Mouse (Mus musculus): ENCODE data around the gene Stk32c. TPM values are rescaled to one million over a fixed set of nuclear protein-coding genes. Genes with fewer than 3 reads are reported as not detected.

Stk32c gene
- total RNA-seq, 1 experiment, result 0.89 TPM

GRCm38 (mm10) chr7:139075054-139075794 is 137.9 kb downstream of the Stk32c start:
- no peak for TF ChIP-seq ZNF384 (IDR thresholded peaks at IDR 0.05; ENCODE audit: low read depth, low read length)
- TF ChIP-seq ZC3H11A (IDR thresholded peaks at IDR 0.05; ENCODE audit: borderline replicate concordance, low read depth, low read length), result no peak
- TF ChIP-seq HCFC1 (IDR thresholded peaks at IDR 0.05; ENCODE audit: borderline replicate concordance, insufficient read depth, low read length), result no peak
- TF ChIP-seq CHD2 (IDR thresholded peaks at IDR 0.05; ENCODE audit: low read depth, low read length), result no peak
- no peak for TF ChIP-seq MAFK (IDR thresholded peaks at IDR 0.05; ENCODE audit: insufficient read depth, low read depth, low read length)
- H3K36me3 ChIP-seq (ENCODE audit: control insufficient read depth, insufficient read depth, low read length, poor library complexity, severe bottlenecking), result no peaks in the 10 kb centered on the region
- H3K9ac ChIP-seq (ENCODE audit: insufficient read depth, low read depth, low read length, poor library complexity, severe bottlenecking), result no peak overlapping the region
- no peaks in the 10 kb centered on the region for H3K9me3 ChIP-seq (ENCODE audit: control insufficient read depth, insufficient read depth, low read depth, low read length)
- peaks cover 4 to 13% of the 10 kb centered on the region in 2 experiments; a peak in 2 of 4 replicates for H3K4me1 ChIP-seq (ENCODE audit: control insufficient read depth in 2 of 2, insufficient read depth in 2 of 2, low read length in 2 of 2, poor library complexity in 1 of 2)
- no peak overlapping the region for H3K27ac ChIP-seq (ENCODE audit: insufficient read depth, low read depth, low read length, poor library complexity, severe bottlenecking)
- in situ Hi-C loops (cut with MboI; ENCODE audit: low sequenced_read_pairs in 2 of 2, unreplicated experiment in 2 of 2), result loop anchor here in 1 of 2 experiments (25.0 kb wide), 1 partner anchor 387 kb away; no protein-coding TSS in a partner anchor
- no peak overlapping the region for H3K4me3 ChIP-seq (ENCODE audit: insufficient read depth in 1 of 2, low read depth in 1 of 2, low read length in 2 of 2, poor library complexity in 1 of 2, severe bottlenecking in 1 of 2)
- no peak for DNase-seq (ENCODE audit: low read depth, low spot score)

- Histone ChIP-seq H3K9ac (ENCODE audit: insufficient read depth, low read depth, low read length, poor library complexity, severe bottlenecking) (no peak overlapping the region), H3K4me3 (ENCODE audit: insufficient read depth in 1 of 2, low read depth in 1 of 2, low read length in 2 of 2, poor library complexity in 1 of 2, severe bottlenecking in 1 of 2) (no peak overlapping the region), H3K27ac (ENCODE audit: insufficient read depth, low read depth, low read length, poor library complexity, severe bottlenecking) (no peak overlapping the region), H3K4me1 (ENCODE audit: control insufficient read depth in 2 of 2, insufficient read depth in 2 of 2, low read length in 2 of 2, poor library complexity in 1 of 2) (peaks cover 0 to 11% of the 10 kb centered on the region in 2 experiments; a peak in 1 of 4 replicates), H3K36me3 (ENCODE audit: control insufficient read depth, insufficient read depth, low read length, poor library complexity, severe bottlenecking) (no peaks in the 10 kb centered on the region), H3K9me3 (ENCODE audit: control insufficient read depth, insufficient read depth, low read depth, low read length) (no peaks in the 10 kb centered on the region)
- no peak for TF ChIP-seq CHD2 (IDR thresholded peaks at IDR 0.05; ENCODE audit: low read depth, low read length)
- TF ChIP-seq ZC3H11A (IDR thresholded peaks at IDR 0.05; ENCODE audit: borderline replicate concordance, low read depth, low read length), result no peak
- TF ChIP-seq MAFK (IDR thresholded peaks at IDR 0.05; ENCODE audit: insufficient read depth, low read depth, low read length), result no peak
- no peak for DNase-seq (ENCODE audit: low read depth, low spot score)
- in situ Hi-C loops (cut with MboI; ENCODE audit: low sequenced_read_pairs in 2 of 2, unreplicated experiment in 2 of 2), result no loop called here
Measured at GRCm38 (mm10) chr7:139074189-139074588, 138.9 kb downstream of the Stk32c start.

- Histone ChIP-seq H3K9ac (ENCODE audit: insufficient read depth, low read depth, low read length, poor library complexity, severe bottlenecking) (no peak overlapping the region), H3K36me3 (ENCODE audit: control insufficient read depth, insufficient read depth, low read length, poor library complexity, severe bottlenecking) (no peaks in the 10 kb centered on the region), H3K27ac (ENCODE audit: insufficient read depth, low read depth, low read length, poor library complexity, severe bottlenecking) (no peak overlapping the region), H3K4me1 (ENCODE audit: control insufficient read depth in 2 of 2, insufficient read depth in 2 of 2, low read length in 2 of 2, poor library complexity in 1 of 2) (no peaks in the 10 kb centered on the region), H3K4me3 (ENCODE audit: insufficient read depth in 1 of 2, low read depth in 1 of 2, low read length in 2 of 2, poor library complexity in 1 of 2, severe bottlenecking in 1 of 2) (no peak overlapping the region), H3K9me3 (ENCODE audit: control insufficient read depth, insufficient read depth, low read depth, low read length) (no peaks in the 10 kb centered on the region)
- in situ Hi-C loops (cut with MboI; ENCODE audit: low sequenced_read_pairs in 2 of 2, unreplicated experiment in 2 of 2), result no loop called here
- DNase-seq (ENCODE audit: low read depth, low spot score), result peak; percentile 77
- TF ChIP-seq ZNF384 (IDR thresholded peaks at IDR 0.05; ENCODE audit: low read depth, low read length) (no peak), MAFK (IDR thresholded peaks at IDR 0.05; ENCODE audit: insufficient read depth, low read depth, low read length) (no peak), CHD2 (IDR thresholded peaks at IDR 0.05; ENCODE audit: low read depth, low read length) (no peak), ZC3H11A (IDR thresholded peaks at IDR 0.05; ENCODE audit: borderline replicate concordance, low read depth, low read length) (peak; percentile 76)
Measured at GRCm38 (mm10) chr7:139068182-139068623, 144.9 kb downstream of the Stk32c start.

GRCm38 (mm10) chr7:139063406-139063805 is 149.7 kb downstream of the Stk32c start:
- H3K9ac ChIP-seq (ENCODE audit: insufficient read depth, low read depth, low read length, poor library complexity, severe bottlenecking), result no peak overlapping the region
- no peak overlapping the region for H3K4me3 ChIP-seq (ENCODE audit: insufficient read depth in 1 of 2, low read depth in 1 of 2, low read length in 2 of 2, poor library complexity in 1 of 2, severe bottlenecking in 1 of 2)
- H3K4me1 ChIP-seq (ENCODE audit: control insufficient read depth in 2 of 2, insufficient read depth in 2 of 2, low read length in 2 of 2, poor library complexity in 1 of 2), result no peaks in the 10 kb centered on the region
- peak; percentile 58; the same call in 1 of the 2 replicates for TF ChIP-seq ZC3H11A (IDR thresholded peaks at IDR 0.05; ENCODE audit: borderline replicate concordance, low read depth, low read length)
- no peak for TF ChIP-seq MAFK (IDR thresholded peaks at IDR 0.05; ENCODE audit: insufficient read depth, low read depth, low read length)
- no peak for TF ChIP-seq CHD2 (IDR thresholded peaks at IDR 0.05; ENCODE audit: low read depth, low read length)
- no peak for TF ChIP-seq ZNF384 (IDR thresholded peaks at IDR 0.05; ENCODE audit: low read depth, low read length)
- TF ChIP-seq HCFC1 (IDR thresholded peaks at IDR 0.05; ENCODE audit: borderline replicate concordance, insufficient read depth, low read length), result no peak
- no peaks in the 10 kb centered on the region for H3K9me3 ChIP-seq (ENCODE audit: control insufficient read depth, insufficient read depth, low read depth, low read length)
- no peaks in the 10 kb centered on the region for H3K36me3 ChIP-seq (ENCODE audit: control insufficient read depth, insufficient read depth, low read length, poor library complexity, severe bottlenecking)
- no peak for DNase-seq (ENCODE audit: low read depth, low spot score)
- H3K27ac ChIP-seq (ENCODE audit: insufficient read depth, low read depth, low read length, poor library complexity, severe bottlenecking), result no peak overlapping the region
- in situ Hi-C loops (cut with MboI; ENCODE audit: low sequenced_read_pairs in 2 of 2, unreplicated experiment in 2 of 2), result no loop called here

Other genes starting within 250 kb of the Stk32c start
- 3.6 and 4.5 TPM in 2 replicates for gene Dpysl4, start 127.3 kb downstream of the Stk32c start, total RNA-seq (2012; rRNA removed)
- 6.3 and 8.2 TPM in 2 replicates for gene Lrrc27, start 319 bp downstream of the Stk32c start, total RNA-seq (2012; rRNA removed)
- gene Pwwp2b, start 35.2 kb upstream of the Stk32c start, total RNA-seq (2012; rRNA removed), result 7.1 and 7.5 TPM in 2 replicates
- 10.9 and 11.5 TPM in 2 replicates for gene Inpp5a, start 175.8 kb upstream of the Stk32c start, total RNA-seq (2012; rRNA removed)

Measured in ES-E14 (cell line).